15 mouse cellular contexts compared by ENCODE assay signal in the genomic region with DNA sequence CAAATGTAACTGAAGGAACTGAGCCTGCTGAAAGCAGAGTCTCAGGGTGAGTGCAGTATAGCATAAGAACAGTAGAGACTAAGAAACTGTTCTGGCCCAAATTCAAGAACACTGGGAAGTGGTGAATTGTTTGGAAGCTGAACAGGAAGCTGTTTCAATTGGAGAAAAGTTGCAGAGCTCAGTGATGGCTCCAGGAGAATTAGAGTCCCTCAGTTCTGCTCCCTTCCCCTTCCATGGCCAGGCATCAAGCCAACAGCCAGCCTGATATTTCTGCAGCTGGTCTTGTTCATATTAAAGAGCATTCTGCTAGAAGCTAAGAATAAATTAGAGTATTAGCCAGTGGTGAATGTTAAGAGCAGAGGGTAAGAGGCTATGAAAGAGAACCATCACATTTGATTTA. TPM values are rescaled to one million over a fixed set of nuclear protein-coding genes. Genes with fewer than 3 reads are reported as not detected.
DNase-seq lines count a peak whose midpoint lies in the region; ATAC-seq and TF ChIP-seq lines count a peak whose summit lies in the region.
"Had no signal": no experiment of that assay in that cellular context is flagged by ENCODE, and none has a peak within 500 bp of the region (broad histone marks: within the 10 kb centered on the region; RNA-seq: fewer than 3 reads in every experiment).

No protein-coding gene starts in this region.

- H3K4me3 ChIP-seq in kidney, adult 2 months (ENCODE audit: insufficient read depth, low read depth, low read length) = no peak overlapping the region
- no peak overlapping the region for H3K4me3 ChIP-seq in midbrain, postnatal 0 days (ENCODE audit: low read depth, low read length)
- no peak overlapping the region for H3K4me3 ChIP-seq in midbrain, embryonic 14.5 days (replicated peaks; ENCODE audit: low read depth, low read length)
- H3K4me3 ChIP-seq: forebrain, embryonic 15.5 days; hindbrain, embryonic 15.5 days; liver, embryonic 13.5 days; megakaryocyte, embryonic 14.5 days had no signal

- peak; percentile 6 to 19 for DNase-seq in cerebellum, postnatal 10 days
- peak; percentile 22 for DNase-seq in kidney, adult 2 months
- DNase-seq in kidney, adult 11 months = no peak
- DNase-seq in midbrain, postnatal 0 days (ENCODE audit: low spot score) = peak; percentile 2
- no peak for DNase-seq in midbrain, embryonic 14.5 days
- DNase-seq in kidney, postnatal 36 days = peak; percentile 7 to 50
- no peak for DNase-seq in T-cell, adult 2 months (ENCODE audit: low spot score)
- DNase-seq: adrenal gland, adult 8-10 months; liver, embryonic 13.5 days had no signal

- no peak overlapping the region; the same call in 1 of the 2 replicates for H3K27ac ChIP-seq in kidney, adult 2 months (ENCODE audit: insufficient read depth, low read depth, low read length)
- H3K27ac ChIP-seq in midbrain, postnatal 0 days (ENCODE audit: low read depth, low read length) = no peak overlapping the region
- no peak overlapping the region for H3K27ac ChIP-seq in midbrain, embryonic 14.5 days (replicated peaks; ENCODE audit: low read depth, low read length)
- H3K27ac ChIP-seq: forebrain, embryonic 15.5 days; hindbrain, embryonic 15.5 days; liver, embryonic 13.5 days had no signal

- TF ChIP-seq POLR2A in kidney, adult 2 months (IDR thresholded peaks at IDR 0.05; ENCODE audit: low read depth, low read length) = no peak

- ATAC-seq in cerebellum, adult (ENCODE audit: insufficient number of reproducible peaks, low FRiP score, low TSS enrichment) = no peak
- no peak for ATAC-seq in midbrain, postnatal 0 days (ENCODE audit: low FRiP score)
- ATAC-seq in midbrain, embryonic 14.5 days (ENCODE audit: low FRiP score, low TSS enrichment) = no peak
- ATAC-seq: forebrain, embryonic 15.5 days had no signal

- peaks cover 2% of the 10 kb centered on the region; the same call in 1 of the 2 replicates for H3K4me1 ChIP-seq in kidney, adult 2 months (ENCODE audit: control insufficient read depth, insufficient read depth, low read length)
- no peaks in the 10 kb centered on the region for H3K4me1 ChIP-seq in midbrain, postnatal 0 days (ENCODE audit: insufficient read depth, low read length)
- H3K4me1 ChIP-seq in midbrain, embryonic 14.5 days (ENCODE audit: control insufficient read depth, insufficient read depth, low read length) = no peaks in the 10 kb centered on the region
- H3K4me1 ChIP-seq: forebrain, embryonic 15.5 days; hindbrain, embryonic 15.5 days; liver, embryonic 13.5 days; megakaryocyte, embryonic 14.5 days had no signal

- no peak for TF ChIP-seq CTCF in kidney, adult 2 months (conservative IDR thresholded peaks at IDR 0.05; ENCODE audit: insufficient read depth, insufficient read length, low read depth, low read length)
- TF ChIP-seq CTCF in midbrain, postnatal 0 days (IDR thresholded peaks at IDR 0.05) = no peak

- H3K9ac ChIP-seq in midbrain, postnatal 0 days (replicated peaks; ENCODE audit: low read length, poor library complexity, severe bottlenecking) = no peak overlapping the region
- no peak overlapping the region for H3K9ac ChIP-seq in midbrain, embryonic 14.5 days (replicated peaks; ENCODE audit: low read length)
- H3K9ac ChIP-seq: forebrain, embryonic 15.5 days; hindbrain, embryonic 15.5 days; liver, embryonic 13.5 days had no signal

- H3K4me2 ChIP-seq in midbrain, postnatal 0 days (ENCODE audit: low read depth, low read length, poor library complexity, severe bottlenecking) = no peak overlapping the region
- no peak overlapping the region for H3K4me2 ChIP-seq in midbrain, embryonic 14.5 days (ENCODE audit: low read length)
- H3K4me2 ChIP-seq: forebrain, embryonic 15.5 days; hindbrain, embryonic 15.5 days; liver, embryonic 13.5 days had no signal

- H3K9me3 ChIP-seq in midbrain, postnatal 0 days (ENCODE audit: low read length) = no peaks in the 10 kb centered on the region
- no peaks in the 10 kb centered on the region for H3K9me3 ChIP-seq in midbrain, embryonic 14.5 days (ENCODE audit: control insufficient read depth, low read length)
- H3K9me3 ChIP-seq: forebrain, embryonic 15.5 days; hindbrain, embryonic 15.5 days; liver, embryonic 13.5 days; megakaryocyte, embryonic 14.5 days had no signal

- H3K36me3 ChIP-seq in kidney, adult 2 months (ENCODE audit: control insufficient read depth, insufficient read depth, low read length) = no peaks in the 10 kb centered on the region
- H3K36me3 ChIP-seq in midbrain, postnatal 0 days (ENCODE audit: insufficient read depth, low read length) = no peaks in the 10 kb centered on the region
- H3K36me3 ChIP-seq in midbrain, embryonic 14.5 days (ENCODE audit: control insufficient read depth, insufficient read depth, low read length) = no peaks in the 10 kb centered on the region
- H3K36me3 ChIP-seq: forebrain, embryonic 15.5 days; hindbrain, embryonic 15.5 days; liver, embryonic 13.5 days had no signal

- H3K27me3 ChIP-seq in kidney, adult 2 months (replicated peaks; ENCODE audit: control insufficient read depth, insufficient read depth, low read length) = no peaks in the 10 kb centered on the region
- no peaks in the 10 kb centered on the region for H3K27me3 ChIP-seq in midbrain, postnatal 0 days (ENCODE audit: insufficient read depth, low read length)
- no peaks in the 10 kb centered on the region for H3K27me3 ChIP-seq in midbrain, embryonic 14.5 days (ENCODE audit: control insufficient read depth, insufficient read depth, low read length)
- H3K27me3 ChIP-seq: forebrain, embryonic 15.5 days; hindbrain, embryonic 15.5 days had no signal

RNA-seq across cellular contexts. Expression of a gene that starts 7.3 kb away (rescaled TPM):
- 4.1 and 6.0 TPM in 2 replicates for polyA plus RNA-seq in kidney, adult 2 months (2012; rRNA removed)
- total RNA-seq in midbrain, postnatal 0 days (2014; rRNA removed) = 8.4 and 12.6 TPM in 2 replicates
- polyA plus RNA-seq in midbrain, postnatal 0 days (2015; fragmentation: Nextera tagmentation; extraction: Ambion mirVana) = 6.6 and 6.9 TPM in 2 replicates
- 4.7 and 5.7 TPM in 2 replicates for polyA plus RNA-seq in midbrain, embryonic 14.5 days (2014; fragmentation: Nextera tagmentation; extraction: Ambion mirVana)
- total RNA-seq: common myeloid progenitor, adult 5-6 weeks; granulocyte monocyte progenitor cell, adult 5-6 weeks had no signal

Comparison
In these comparisons a context has a peak if more than half of its experiments do, and no peak if none do; other contexts are left out.
1. DNase-seq: peak in cerebellum, postnatal 10 days (2 of 2), kidney, adult 2 months (single experiment), midbrain, postnatal 0 days (single experiment) and kidney, postnatal 36 days (2 of 2); none in kidney, adult 11 months (single experiment), midbrain, embryonic 14.5 days (single experiment) and T-cell, adult 2 months (single experiment).